Mouse (Mus musculus): ENCODE data around the gene Asic3. TPM values are rescaled to one million over a fixed set of nuclear protein-coding genes. Genes with fewer than 3 reads are reported as not detected.
"Not testable (repeated sequence)": the region's sequence is repeated elsewhere in the genome, so short reads cannot be mapped to it uniquely, and the experiment has no call there.

The Asic3 gene
- total RNA-seq, 2 experiments from 2014 or later = 0.22 to 0.52 TPM

DNA sequence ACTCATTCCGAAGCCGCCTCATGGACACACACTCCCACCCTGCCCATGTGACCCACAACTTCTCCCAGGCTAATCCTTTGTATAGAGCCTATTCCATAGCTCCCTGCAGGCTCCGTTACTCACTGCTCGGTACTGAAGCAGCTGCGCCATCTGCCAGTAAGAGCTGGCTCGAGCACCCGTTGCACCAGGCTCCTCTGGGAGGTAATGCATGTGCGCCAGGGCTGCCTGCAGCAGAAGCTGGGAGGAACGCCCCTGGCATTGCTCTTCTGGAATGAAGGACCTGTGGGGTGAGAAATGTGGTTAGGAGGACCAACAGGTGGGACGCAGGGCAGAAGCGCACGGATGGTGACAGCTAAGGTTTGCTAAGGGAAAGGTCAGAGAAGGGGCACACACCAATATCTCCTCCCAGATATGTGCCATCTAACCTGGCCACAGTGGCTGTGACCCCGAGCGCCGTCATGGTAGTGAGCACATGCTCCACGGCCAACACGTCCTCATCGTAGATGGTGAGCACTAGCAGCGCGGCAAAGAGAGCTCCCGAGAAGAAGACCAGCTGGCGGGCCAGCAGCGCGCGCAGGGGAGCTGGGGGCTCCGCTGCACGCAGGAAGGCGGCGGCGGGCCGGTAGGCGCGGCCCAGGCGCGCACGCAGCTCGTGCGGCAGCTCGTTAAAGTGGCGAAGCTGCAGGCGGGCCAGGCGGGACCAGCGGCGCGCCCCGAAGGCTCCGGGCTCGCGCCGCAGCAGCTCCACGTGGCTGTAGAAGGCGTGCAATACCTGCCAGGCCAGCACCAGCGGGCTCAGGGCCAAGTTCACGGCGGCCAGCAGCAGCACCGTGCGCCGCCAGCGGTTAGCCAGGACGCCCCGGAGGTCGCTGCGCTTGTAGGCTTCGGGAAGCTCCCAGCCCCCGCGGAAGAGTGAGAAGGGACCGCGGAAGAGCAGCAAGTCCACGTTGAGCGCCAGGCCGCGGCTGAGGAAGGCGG is 25.6 kb upstream of the Asic3 start:
- peak in 1 of 2 experiments; percentile 53 for DNase-seq (ENCODE audit: low spot score in 2 of 2)

DNA sequence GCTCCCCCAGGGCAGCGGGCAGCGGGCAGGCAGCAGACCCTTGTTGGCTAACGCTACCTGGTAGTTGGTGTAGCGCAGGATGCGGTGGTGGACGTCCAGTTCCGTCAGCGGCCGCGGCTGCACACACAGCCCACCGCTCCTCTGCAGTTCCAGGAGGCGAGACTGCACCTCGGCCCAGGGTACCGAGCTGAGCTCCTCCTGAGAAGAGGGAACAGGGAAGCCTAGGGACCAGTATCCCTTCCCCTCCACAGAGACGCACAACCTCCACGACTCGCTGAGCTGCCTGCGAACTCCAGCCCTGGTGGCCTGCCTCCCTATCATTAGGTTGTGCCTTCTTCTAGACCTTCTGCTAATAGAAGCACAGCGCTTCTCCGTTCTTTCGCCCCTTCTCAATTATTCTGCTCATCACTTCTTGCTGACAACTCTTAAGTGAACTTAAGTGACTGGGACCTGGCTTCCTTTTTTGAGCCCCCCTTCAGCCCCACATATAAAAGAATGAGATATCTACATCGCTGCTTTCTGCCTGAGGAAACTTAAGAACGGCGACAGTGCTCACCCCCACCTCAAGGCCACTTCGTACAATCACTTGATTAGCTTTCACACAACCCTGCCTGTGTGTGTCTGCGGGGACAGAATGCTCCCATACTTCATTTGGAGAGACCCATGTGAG is 24.8 kb upstream of the Asic3 start:
- no peak for DNase-seq (ENCODE audit: low spot score in 2 of 2)

DNA sequence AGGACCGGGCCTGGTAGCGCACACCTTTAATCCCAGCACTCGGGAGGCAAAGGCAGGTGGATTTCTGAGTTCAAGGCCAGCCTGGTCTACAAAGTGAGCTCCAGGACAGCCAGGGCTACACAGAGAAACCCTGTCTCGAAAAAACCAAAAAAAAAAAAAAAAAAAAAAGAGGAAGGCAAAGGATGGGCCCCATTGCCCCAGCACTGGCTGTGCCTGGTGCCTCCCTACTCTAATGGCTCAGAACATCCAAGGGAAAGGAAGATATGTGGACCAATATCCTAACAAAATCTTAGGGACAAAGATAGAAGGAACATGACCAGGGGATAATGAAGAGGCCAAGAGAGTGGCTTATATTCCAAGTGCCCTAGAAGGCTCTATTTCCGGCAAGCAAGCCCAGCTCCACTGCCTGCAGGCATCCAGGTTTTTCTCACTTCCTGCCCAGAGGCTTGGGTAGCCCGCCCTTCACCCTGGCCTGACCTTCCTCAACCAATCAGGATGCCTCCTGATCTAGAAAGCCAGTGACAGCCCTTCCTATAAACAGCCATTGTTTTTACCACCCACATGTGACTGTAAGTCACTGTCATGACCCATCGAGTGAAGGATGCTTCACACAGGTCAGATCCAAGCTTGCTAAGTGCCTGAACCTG is 24.1 kb upstream of the Asic3 start:
- DNase-seq (ENCODE audit: low spot score in 2 of 2) = no peak

DNA sequence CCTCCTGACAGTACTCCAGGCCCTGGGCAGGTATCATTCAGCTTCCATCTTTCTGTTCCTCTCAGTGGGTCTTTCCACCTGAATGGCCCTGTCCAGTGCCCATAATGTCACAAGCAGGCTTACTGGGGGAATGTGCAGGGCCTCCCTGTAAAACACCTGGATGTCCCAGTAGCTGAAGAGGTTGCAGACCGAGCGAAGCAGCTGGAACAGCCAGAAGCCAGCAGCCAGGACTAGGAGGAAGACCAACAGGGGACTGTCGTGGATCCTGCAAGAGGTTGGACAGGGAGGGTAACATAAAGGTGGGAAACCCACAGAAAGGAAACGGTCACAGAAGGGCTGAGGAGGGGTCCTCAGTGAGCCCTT is 23.6 kb upstream of the Asic3 start:
- DNase-seq (ENCODE audit: low spot score in 2 of 2) = no peak

DNA sequence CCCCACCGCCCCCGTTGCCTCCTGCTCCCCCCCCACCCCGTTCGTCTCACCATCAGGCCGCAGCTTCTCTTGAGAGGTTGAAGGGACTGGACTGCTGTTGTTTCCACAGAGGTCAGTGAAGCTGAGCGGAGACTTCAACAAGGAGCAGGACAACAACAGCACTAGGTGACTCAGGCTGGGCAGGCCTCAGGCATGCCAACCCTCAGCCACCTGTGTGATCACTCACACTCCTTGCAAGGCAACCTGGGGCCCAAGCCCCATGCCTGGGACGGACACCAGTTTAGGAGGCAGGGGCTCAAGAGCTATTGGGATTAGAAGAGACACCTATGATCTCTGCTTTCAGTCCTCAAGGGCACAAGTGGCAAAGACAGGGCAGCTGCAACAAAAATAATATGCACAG is 21.3 kb upstream of the Asic3 start, which contains the start of gene Atg9b:
TSS of gene Atg9b (minus strand) at position 280 of the 400 bp plus-strand sequence.
- no peak for DNase-seq (ENCODE audit: low spot score in 2 of 2)

DNA sequence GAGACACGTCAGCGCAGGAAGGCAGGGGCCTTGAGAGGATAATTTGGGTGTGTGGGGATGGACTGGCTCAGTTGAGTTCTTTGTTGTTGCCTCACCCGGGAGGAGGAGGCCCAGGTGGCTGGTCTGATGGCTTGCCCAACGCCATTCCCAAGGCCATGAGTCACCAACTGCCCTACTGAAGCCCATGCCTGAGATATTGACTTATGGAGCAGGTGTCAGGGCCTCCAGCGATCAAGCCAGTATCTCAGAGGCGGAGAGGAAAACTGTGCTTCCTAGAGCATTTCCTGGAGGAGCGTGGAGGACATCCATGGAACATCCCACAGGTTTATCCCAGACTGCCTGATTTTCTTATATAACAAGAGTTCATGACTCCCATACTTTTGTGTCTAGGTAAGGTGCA is 20.5 kb upstream of the Asic3 start:
- DNase-seq (ENCODE audit: low spot score in 2 of 2) = no peak

DNA sequence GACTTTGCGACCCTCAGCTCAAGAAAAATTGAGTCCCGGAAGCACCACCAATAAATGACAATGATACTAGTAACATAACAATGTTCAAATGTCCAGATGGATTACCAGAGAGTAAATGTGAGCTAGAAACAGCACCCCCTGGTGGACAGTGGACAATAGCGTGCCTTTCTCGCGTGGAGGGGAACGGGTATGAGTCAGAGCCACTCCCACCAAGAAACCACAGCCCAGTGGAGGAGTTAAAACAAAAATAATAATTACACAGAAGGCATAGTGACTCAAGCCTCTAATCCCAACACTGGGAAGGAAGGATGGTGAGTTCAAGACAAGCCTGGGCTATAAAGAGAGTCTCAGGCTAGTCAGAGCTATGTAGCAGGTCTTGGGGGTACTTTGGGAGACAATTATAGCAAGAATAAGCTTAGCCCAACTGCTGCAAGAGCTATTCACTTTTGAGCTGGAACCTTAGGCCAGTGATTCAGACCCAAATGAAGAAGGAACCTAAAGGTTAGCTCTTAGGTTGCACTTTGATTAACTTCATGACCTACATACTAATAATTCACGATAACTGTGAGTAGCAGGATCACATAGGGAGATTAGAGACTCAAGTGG is 19.7 kb upstream of the Asic3 start, which contains the start of gene Abcb8:
TSS of gene Abcb8 (plus strand) at position 272 of the 606 bp plus-strand sequence.
- peak; percentile 61 to 83 for DNase-seq (ENCODE audit: low spot score in 2 of 2)

DNA sequence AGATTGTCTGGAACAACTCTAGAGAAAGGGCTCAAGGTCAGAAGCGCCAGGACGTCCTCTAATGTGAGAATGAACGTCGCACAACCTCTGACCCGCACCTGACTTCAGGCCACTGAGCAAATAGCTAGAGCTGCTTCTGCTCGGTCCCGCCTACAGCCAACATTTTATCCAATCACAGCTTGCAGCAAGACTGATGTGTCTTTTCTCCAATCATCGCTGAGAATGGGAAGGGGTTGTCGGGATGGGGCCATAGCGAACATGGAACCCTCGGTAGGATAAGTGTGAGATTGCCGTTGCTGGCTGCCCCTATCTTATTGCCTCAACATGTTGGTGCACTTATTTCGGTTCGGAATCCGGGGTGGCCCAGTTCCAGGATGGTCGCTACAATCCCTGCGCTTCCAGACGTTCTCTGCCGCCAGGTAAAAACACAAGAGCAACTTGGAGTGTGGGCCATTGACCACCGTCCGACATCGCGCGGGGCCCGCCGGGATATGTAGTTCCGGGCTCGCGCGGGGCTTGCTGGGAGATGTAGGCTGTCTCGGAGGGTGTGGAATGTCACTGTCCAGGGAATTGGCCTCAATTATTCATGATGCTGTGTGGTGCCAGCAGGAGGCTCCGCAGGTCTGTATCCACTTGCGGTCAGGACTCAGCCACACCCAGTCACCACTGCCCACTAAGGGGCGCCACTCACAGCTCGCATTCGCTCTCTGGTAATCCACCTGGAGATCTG is 18.9 kb upstream of the Asic3 start:
- peak; percentile 76 to 92 for DNase-seq (ENCODE audit: low spot score in 2 of 2)

DNA sequence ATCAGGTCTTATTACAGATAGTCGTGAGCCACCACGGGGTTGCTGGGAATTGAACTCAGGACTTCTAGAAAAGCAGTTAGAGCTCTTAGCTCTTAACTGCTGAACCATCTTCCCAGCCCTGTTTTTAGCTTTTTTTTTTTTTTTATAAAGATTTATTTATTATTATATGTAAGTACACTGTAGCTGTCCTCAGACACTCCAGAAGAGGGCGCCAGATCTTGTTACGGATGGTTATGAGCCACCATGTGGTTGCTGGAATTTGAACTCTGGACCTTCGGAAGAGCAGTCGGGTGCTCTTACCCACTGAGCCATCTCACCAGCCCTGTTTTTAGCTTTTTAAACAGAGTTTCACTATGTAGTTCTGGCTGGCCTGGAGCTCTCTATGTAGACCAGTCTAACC is 16.9 kb upstream of the Asic3 start:
- not testable (repeated sequence) for DNase-seq (ENCODE audit: low spot score in 2 of 2)

DNA sequence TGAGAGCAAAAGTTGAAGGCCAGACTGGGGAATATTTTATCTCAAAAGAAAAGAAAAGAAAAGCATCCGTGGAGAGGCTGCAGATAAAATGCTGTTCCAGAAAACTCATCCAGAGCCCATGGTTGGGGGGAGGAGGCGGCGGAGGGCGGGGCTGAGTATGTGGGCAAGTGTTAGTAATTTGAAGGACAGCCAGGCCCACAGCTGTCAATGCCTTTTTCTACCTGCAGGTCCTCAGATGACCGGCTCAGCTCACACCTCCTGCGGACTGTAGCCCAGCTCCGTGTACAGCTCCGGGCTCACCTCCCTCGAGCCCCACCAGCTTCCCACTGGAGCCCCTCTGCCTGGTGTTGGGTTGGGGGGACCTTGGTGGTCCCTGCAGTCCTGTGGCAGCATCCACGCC is 13.5 kb upstream of the Asic3 start:
- DNase-seq (ENCODE audit: low spot score in 2 of 2) = no peak

DNA sequence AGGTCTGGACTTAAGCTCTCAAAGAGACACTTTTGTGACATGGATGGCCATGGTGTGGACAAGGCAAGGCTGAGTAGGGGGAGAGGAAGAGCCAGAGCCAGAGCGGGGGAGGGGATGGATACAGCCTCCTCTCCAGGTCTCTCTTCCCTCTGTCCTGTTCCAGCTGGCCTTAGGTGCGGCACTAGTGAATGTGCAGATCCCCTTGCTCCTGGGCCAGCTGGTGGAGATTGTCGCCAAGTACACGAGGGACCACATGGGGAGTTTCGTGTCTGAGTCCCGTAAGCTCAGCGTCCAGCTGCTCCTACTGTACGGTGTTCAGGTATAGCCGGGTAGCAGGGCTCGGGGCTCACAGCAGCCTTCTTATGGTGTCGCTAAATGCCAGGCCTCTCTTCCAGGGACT is 12.8 kb upstream of the Asic3 start:
- no peak for DNase-seq (ENCODE audit: low spot score in 2 of 2)

DNA sequence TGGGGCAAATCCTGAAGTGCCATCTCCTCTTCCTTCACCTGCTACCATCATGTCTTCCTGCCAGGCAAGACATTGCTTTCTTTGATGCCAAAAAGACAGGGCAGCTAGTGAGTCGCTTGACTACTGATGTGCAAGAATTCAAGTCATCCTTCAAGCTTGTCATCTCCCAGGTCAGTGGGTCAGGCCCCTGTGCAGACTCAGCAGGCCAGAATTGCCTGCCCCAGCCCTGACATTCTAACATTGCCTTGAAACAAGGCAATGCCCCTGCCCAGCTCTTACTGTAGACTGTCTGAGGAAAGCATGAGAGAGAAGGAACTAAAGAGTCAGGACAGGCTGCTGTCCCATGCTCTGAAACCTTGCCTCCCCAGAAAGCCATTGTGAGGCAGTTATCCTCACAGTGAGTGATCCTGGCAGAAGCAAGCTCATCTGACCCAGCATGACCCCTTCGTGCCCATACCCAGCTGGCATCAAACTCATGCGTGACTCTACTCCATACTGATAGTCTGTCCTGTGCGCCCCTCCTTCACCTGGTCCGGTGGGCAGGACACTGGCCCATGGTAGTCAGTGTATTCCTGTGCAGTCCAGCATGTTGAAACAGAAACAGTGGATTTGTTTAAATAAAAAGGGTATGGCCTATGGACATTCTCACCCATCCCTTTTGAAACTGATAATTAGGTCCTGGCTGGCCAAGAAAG is 12.1 kb upstream of the Asic3 start:
- no peak for DNase-seq (ENCODE audit: low spot score in 2 of 2)

DNA sequence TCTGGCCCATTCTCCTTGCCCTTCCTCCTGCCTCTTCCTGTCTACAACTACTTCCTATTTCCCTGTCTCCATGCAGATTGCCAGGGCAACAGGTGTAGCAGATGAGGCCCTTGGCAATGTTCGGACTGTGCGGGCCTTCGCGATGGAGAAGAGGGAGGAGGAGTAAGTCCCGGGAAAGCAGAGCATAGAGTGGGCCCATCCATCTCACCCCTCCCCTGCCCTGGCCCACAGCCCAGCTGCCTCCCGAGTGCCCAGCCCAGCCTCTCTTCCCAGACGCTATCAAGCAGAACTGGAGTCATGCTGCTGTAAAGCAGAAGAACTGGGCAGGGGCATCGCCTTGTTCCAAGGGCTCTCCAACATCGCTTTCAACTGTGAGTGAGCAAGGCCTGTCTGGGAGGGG is 11.2 kb upstream of the Asic3 start:
- DNase-seq (ENCODE audit: low spot score in 2 of 2) = no peak

DNA sequence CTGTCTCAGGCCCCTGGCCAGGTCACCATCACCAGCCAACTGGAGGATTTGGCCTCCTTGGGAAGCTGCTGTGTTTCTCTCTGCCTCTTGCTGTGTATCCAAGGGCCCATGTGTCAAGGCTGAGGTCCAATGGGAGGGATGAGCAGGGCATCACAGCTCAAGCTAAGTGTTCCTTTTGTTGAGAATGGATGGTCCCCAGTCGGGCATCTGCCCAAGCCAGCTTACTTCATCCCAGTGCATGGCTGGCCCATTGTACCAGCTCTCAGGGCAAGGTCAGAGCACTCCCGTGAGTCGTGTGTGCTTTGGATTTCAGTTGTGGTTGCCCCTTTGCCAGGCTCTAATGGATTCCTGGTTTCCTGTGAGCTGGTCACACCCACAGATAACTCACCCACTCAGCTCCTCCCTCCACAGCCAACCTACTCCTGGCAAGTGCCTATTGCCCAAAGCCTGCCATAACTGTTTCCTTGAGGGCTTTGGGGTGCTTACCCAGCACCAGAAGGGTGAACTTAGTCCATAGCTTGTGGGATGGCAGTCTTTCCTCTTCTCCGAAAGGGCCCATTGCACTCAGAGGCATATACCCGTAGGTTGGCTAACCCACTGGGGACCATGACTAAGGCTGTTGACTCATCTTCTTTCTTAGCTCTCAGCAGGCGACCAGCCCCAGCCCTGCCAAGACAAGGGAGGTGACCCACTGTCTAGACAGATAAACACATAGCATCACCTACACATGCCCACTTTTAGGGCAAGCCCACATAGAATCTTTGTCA is 8.4 kb upstream of the Asic3 start:
- DNase-seq (ENCODE audit: low spot score in 2 of 2) = no peak

DNA sequence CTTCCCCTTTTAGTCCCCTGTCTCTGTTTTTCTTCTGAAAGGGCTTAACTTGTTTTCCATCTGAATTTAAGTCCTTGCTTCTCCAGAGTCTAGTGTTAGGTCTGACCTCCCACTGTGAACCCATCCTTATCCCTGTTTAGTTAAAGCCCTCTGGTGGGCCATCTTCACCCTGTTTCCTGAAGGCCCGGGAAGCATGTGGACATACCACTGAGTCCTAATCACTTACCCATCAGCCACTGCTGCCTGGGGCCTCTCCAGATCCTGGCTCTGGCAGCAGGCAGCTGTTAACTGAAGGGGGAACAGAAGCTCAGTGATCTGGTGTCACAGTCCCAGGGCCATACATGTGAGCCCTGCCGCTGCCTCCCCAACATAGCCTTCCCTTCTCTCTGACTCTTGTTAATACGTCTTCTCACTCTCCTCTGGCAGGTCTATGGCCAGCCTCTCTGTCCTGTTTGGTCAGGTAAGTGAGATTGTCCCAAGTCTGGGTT is 7.8 kb upstream of the Asic3 start:
- DNase-seq (ENCODE audit: low spot score in 2 of 2) = no peak

DNA sequence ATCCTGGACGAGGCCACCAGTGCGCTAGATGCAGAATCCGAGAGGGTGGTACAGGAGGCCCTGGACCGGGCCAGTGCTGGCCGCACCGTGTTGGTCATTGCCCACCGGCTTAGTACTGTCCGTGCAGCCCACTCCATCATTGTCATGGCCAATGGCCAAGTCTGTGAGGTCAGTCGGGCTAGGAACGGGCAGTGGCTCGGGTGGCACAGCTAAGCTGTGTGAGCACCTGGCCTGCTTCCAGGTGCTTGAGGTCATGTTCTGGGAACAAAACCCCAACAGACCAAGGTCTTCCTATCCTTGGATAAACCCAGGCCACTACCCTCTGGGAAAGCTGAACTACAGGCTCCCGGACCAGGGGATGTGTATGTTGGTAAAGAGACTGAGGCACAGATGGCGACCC is 4.5 kb upstream of the Asic3 start:
- DNase-seq (ENCODE audit: low spot score in 2 of 2) = no peak

DNA sequence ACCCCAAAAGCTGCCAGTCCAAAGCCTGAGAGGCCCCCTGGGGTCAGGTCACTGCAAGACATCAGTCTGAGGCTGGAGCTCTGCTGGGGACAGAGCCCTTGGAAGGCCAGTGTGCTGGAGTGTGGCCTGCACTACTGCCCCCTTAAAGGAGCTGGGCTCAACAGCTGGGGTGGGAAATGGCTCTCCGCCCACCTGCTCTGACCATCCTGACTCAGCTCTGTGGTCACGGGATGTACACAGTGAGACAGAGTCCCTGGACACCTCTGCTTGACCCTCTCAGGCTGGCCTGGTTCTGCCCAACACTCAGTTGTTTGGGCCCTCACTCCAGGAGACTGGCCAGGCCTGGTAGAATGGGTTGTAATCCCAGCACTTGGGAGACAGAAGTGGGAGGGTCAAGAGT is 3.7 kb upstream of the Asic3 start:
- no peak for DNase-seq (ENCODE audit: low spot score in 2 of 2)

DNA sequence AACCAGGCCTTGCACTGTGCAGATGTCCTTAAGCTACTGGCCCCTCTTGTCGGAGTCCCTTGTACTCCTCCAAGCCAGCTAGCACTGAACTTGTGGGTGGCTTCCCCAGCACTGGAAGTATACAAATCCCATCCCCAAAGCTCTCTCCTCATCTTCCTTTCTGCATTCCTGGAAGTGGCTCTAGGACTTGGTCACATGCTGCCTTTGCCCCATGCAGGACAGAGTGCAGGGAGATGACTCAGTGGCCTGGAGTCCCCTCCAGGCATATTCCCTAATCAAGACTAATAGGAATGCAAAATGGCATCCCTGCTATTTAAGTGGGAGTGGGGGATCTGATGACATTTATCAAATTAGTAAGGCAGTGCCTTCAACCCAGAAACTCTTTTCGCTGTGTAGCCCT is 1.1 kb upstream of the Asic3 start:
- no peak for DNase-seq (ENCODE audit: low spot score in 2 of 2)

DNA sequence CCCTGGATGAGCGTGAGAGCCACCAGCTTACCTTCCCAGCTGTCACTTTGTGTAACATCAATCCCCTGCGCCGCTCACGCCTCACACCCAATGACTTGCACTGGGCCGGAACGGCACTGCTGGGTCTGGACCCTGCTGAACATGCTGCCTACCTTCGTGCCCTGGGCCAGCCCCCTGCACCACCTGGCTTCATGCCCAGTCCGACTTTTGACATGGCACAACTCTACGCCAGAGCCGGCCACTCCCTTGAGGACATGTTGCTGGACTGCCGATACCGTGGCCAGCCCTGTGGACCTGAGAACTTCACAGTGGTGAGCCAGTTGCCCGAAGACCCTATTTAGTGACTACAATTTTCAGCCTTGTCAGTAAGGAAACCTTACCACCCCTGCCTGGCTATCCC is 746 bp downstream of the Asic3 start:
- no peak for DNase-seq (ENCODE audit: low spot score in 2 of 2)
